Mouse (Mus musculus): ENCODE results near the gene Rrp8.

GRCm38 (mm10) chr7:105733836-105734235 is 3.3 kb downstream of the Rrp8 start:
- TF ChIP-seq CTCF (IDR thresholded peaks at IDR 0.05) (no peak), EP300 (IDR thresholded peaks at IDR 0.05) (no peak)
